Mouse (Mus musculus): ENCODE measurements around the gene Mdc1.

Gene Mdc1

DNA sequence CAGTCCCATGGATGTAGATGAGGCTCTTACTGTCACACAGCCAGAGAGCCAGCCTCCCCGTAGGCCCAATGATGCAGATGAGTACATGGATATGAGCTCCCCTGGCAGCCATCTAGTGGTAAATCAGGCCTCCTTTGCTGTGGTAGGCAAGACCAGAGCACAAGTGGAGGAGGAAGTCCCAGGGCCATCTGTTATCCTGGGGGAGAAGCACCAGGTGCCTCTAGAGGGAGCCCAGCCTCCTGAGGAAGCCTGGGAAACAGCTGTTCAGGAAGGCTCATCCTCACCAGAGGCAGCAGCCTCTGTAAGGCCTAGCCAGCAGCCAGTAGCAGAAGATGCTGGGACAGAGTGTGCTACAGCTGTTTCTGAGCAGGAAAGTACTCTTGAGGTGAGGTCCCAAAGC lies 6.8 kb downstream of the Mdc1 start:
- DNase-seq (ENCODE audit: low spot score in 2 of 2): peak; percentile 47 to 51

- no peak for DNase-seq (ENCODE audit: low spot score in 2 of 2)
Observed at GRCm38 (mm10) chr17:35850974-35851373, 9.7 kb downstream of the Mdc1 start.

- DNase-seq (ENCODE audit: low spot score in 2 of 2): no peak
Observed at GRCm38 (mm10) chr17:35859371-35859770, 18.1 kb downstream of the Mdc1 start.

DNA sequence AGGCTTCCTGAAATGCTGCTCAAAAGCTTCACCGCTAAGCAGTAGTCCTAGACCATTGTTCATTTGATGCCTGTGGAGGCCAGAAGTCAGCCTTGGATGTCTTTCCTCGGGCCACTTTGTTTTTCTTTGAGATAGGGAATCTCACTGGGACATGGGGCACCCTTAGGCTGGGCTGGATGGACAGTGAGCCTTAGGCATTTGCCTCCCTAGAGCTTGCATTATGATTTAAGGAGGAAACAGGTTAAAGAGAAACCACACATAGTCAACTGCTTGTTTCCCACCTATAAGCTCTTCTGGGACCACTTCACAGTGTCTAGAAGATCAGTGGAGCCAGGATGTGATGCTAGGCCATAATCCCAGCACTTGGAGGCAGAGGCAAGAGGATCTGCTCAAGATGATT lies 18.5 kb downstream of the Mdc1 start:
- no peak for DNase-seq (ENCODE audit: low spot score in 2 of 2)

DNA sequence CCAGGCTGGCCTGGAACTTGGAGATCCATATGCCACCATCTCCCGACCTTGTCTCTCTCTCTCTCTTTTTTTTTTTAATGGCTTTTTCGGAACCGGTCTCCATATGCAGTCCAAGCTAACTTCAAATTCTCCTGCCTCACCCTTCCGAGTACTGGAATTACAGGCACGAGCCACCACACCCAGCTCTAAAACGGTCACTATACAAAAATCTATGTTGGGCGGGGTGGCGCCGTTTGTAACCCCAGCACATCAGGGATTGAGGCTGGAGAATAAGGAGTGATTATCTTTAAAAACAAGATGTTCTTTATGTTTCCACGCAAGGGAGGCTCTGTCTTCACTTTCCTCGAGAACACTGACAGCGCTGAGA lies 19.5 kb downstream of the Mdc1 start:
- no peak for DNase-seq (ENCODE audit: low spot score in 2 of 2)

GRCm38 (mm10) chr17:35861198-35861857 lies 20.0 kb downstream of the Mdc1 start, which contains the start of gene Nrm:
Nrm (plus strand) TSS chr17:35861318.
- peak; percentile 92 for DNase-seq (ENCODE audit: low spot score in 2 of 2)

- no peak for DNase-seq (ENCODE audit: low spot score in 2 of 2)
Observed at GRCm38 (mm10) chr17:35864832-35865353, 23.6 kb downstream of the Mdc1 start.

DNA sequence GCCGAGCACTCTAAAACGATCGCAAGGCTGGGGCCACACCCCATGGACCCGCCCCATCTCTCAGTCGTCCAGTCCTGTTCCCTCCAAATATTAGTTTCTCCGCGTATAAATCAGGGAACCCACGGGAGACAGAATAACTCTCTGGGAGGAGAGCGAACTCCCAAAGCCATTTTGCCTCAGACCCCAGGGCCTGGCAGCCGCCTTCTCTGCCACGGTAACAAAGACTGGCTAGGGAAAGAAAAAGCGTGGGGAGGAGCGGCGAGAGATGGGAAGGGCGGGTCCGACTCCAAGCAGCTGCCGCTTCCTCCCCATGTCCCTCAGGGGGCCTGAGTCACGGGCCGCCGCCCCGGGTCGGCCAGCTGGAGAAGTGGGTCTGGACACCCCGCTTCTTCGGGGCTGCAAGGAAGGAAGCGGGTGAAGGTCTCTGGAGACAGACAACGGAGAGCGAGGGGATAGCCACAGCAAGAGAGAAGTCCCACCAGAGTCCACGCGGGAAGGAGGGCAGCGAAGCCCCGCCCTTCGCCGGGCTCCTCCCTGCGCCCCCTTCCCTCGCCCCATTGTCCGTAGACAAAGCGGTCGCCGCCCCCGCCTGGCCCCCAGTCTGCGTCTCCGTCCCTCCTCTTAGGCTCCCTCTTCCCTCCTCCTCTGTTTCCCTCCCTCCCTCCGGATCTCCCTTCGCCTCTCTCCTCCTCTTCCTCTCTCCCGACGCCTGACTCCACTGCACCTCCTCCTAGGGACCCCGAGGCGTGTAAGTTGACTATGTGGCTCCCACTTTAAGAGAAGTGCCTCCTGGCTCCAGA lies 24.4 kb downstream of the Mdc1 start, which contains the start of gene Ppp1r18:
TSS of gene Ppp1r18 (plus strand) at position 113 of the 800 bp plus-strand sequence.
- no peak for DNase-seq (ENCODE audit: low spot score in 2 of 2)

DNA sequence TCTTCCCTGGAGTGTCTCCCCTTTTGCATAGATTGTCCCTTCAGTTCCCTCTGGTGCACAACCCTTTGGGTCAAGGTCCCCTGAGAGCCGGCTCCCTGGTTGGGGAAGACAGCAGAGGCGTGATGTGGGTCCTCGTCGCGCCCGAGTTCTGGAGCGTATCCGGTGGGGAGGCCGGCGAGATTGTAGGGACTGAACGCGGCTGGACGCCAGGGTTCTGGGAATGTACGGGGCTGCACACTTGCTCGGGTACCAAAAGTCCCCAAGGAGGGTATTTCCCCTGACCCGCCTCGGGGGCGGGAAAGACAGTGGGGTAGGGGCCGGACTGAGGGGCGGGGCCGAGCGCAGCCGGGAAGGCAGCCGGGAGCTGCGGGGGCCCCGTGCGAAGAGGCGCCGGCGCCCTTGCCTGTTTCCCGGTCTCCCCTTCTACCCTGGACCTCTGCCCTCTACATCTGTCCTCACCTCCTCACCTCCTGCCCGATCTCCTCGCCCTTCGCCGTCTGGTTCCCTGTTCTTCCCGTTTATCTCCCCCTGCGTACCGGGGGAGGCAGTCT lies 25.0 kb downstream of the Mdc1 start:
- peak in 1 of 2 experiments; percentile 39 for DNase-seq (ENCODE audit: low spot score in 2 of 2)

DNA sequence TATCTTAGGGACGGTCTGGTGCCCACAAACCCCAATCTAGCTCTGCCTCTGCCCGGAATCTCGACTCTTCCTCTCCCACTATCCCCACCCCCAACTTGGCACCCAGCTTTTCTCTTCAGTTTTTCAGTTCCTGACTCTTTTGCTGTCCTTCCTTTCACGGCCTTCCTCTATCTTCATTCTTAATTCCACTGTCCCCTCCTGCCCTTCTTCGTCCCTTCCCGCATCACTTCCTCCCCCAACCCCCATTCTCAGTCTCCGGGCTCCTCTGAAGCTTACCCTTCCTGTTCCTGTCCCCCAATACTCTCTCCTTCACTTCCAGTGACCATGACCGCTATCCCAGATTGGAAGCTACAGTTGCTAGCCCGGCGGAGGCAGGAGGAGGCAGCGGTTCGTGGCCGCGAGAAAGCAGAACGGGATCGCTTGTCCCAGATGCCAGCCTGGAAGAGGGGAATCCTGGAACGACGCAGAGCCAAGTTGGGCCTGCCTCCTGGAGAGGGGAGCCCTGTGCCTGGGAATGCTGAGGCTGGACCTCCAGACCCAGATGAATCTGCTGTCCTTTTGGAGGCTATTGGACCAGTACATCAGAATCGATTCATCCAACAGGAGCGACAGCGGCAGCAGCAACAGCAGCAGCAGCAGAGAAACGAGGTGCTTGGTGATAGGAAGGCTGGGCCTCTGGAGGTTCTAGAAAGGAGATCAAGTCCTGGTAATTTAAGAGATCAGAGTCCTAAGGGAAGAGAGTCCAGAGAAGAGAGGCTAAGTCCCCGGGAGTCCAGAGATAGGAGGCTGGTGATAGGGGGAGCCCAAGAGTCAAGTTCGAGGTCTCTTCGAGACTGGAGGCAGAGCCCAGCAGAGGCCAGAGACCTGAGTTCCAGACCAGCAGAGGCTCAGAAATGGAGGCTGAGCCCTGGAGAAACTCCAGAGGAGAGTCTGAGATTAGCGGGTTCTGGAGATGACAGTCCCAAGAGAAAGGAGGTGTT lies 25.9 kb downstream of the Mdc1 start:
- DNase-seq (ENCODE audit: low spot score in 2 of 2): no peak

DNA sequence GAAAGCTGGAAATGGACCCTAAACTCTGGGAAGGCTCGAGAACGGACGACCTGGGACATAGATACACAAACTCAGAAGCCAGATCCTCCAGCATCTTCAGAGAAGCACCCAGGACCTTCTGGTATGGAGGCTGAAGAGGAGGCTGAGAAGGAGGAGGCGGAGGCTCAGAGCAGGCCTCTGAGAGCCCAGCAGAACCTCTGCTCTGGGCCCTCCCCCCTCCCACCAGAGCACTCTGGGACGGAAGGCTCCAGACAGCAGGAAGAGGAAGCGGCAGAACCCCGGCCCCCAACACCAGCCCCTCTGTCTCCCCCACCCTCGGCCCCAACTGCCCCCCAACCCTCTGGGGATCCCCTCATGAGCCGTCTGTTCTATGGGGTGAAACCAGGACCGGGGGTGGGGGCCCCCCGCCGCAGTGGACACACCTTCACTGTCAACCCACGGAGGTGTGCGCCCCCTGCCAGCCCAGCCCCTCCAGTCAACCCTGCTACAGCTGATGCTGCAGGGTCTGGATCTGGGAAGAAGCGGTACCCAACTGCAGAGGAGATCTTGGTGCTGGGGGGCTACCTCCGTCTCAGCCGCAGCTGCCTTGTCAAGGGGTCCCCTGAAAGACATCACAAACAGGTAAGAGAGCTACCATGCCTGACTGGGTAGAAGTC lies 27.0 kb downstream of the Mdc1 start:
- DNase-seq (ENCODE audit: low spot score in 2 of 2): no peak

DNA sequence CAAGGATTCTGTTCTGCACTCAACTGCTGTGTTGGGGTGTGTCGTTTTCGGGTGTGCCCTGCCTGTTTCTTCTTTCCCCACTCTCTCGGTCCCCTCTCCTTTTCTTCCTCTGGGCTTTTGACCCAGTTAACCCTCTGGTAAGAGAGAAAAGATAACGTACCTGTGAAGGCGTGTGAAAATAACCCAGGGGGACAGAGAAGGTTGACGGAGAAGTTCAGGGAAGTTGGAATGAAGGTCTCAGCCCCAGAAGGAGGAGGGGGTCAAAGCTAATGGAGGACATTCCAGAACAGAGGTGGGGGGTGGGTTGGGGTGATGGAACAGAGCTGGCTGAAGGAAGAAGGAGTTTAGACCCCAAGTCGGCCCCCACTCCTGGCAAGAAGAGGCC lies 27.6 kb downstream of the Mdc1 start:
- DNase-seq (ENCODE audit: low spot score in 2 of 2): no peak

GRCm38 (mm10) chr17:35869346-35870067 lies 28.2 kb downstream of the Mdc1 start:
- DNase-seq (ENCODE audit: low spot score in 2 of 2): no peak

GRCm38 (mm10) chr17:35870151-35870883 lies 29.0 kb downstream of the Mdc1 start:
- DNase-seq (ENCODE audit: low spot score in 2 of 2): no peak

- DNase-seq (ENCODE audit: low spot score in 2 of 2): no peak
Observed at GRCm38 (mm10) chr17:35870884-35871696, 29.8 kb downstream of the Mdc1 start.

- peak; percentile 82 to 89 for DNase-seq (ENCODE audit: low spot score in 2 of 2)
Observed at GRCm38 (mm10) chr17:35873774-35874519, 32.6 kb downstream of the Mdc1 start.

DNA sequence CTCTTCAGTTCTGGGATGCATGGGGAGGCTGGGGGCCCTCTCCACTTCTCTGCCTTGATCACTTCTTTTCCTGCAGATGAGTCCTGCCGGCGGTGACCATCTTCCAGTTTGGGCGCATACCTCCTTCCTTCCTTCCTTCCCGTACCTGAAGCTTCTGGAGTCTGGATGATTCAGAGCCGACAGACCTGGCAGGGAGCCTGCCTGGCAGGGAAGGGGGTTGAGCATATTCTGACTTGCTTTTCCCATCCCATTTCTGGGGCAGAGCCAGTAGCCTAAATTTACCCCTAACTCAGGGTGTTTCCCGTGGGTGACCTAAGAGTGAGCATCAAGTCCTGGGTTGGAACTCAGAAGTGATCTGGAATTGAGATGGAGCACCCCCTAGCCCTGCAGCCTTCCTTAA lies 33.4 kb downstream of the Mdc1 start:
- peak; percentile 68 to 76 for DNase-seq (ENCODE audit: low spot score in 2 of 2)
